Mouse (Mus musculus) forebrain, embryonic 11.5 days (tissue): ENCODE measurements around the gene Mmp24. TPM values are rescaled to one million over a fixed set of nuclear protein-coding genes. Genes with fewer than 3 reads are reported as not detected.

ENCODE experiments used
- ATAC-seq: fragments of 200-750 bp; cut with Nextera tagmentation; replicated peaks from 2 replicates; pipeline ENCODE4 v1.8.0; 2017; ENCODE audit warnings: moderate TSS enrichment; ENCODE audit not compliant: low FRiP score
- DNase-seq: peaks from one replicate; pipeline ENCODE4 v3.0.0-alpha.2; 2017; ENCODE audit warnings: low spot score
- H3K27ac ChIP-seq: fragments of 300-500 bp; sonication (generic); 2 replicates; pipeline ENCODE4 v1.5.1; 2014; ENCODE audit warnings: low read depth, low read length
- H3K27me3 ChIP-seq: fragments of 300-500 bp; sonication (generic); 2 replicates; pipeline ENCODE4 v1.6.1; 2014; ENCODE audit warnings: mild to moderate bottlenecking, low read length, mixed read lengths; ENCODE audit not compliant: control insufficient read depth, insufficient read depth
- H3K36me3 ChIP-seq: fragments of 300-500 bp; sonication (generic); 2 replicates; pipeline ENCODE4 v1.6.1; 2014; ENCODE audit warnings: mild to moderate bottlenecking, low read length, moderate library complexity, mixed read lengths; ENCODE audit not compliant: control insufficient read depth, insufficient read depth
- H3K4me1 ChIP-seq: fragments of 300-500 bp; sonication (generic); replicated peaks from 2 replicates; pipeline ENCODE4 v1.6.1; 2014; ENCODE audit warnings: low read length, mixed read lengths; ENCODE audit not compliant: control insufficient read depth, insufficient read depth
- H3K4me2 ChIP-seq: fragments of 300-500 bp; sonication (generic); 2 replicates; pipeline ENCODE4 v1.6.1; 2014; ENCODE audit warnings: low read depth, mild to moderate bottlenecking, low read length, moderate library complexity, mixed read lengths; ENCODE audit not compliant: severe bottlenecking
- H3K4me3 ChIP-seq: fragments of 300-500 bp; sonication (generic); 2 replicates; pipeline ENCODE4 v1.5.1; 2014; ENCODE audit warnings: low read depth, low read length
- H3K9ac ChIP-seq: fragments of 300-500 bp; sonication (generic); 2 replicates; pipeline ENCODE4 v1.6.1; 2014; ENCODE audit warnings: low read length
- H3K9me3 ChIP-seq: fragments of 300-500 bp; sonication (generic); 2 replicates; pipeline ENCODE4 v1.6.1; 2016; ENCODE audit warnings: low read length, mixed read lengths; ENCODE audit not compliant: control insufficient read depth
- WGBS: fragments of 180-500 bp; shearing (Covaris S2); extraction: QIAGEN DNeasy Blood & Tissue Kit; methylation state at CpG from one replicate; pipeline ENCODE4 v1.1.7; 2014; 5-methylcytosine and 5-hydroxymethylcytosine counted together
- polyA plus RNA-seq: library from polyadenylated mRNA; unstranded; fragments of >200 nt; fragmentation: Nextera tagmentation; extraction: Ambion mirVana; gene quantifications from 2 replicates; pipeline ENCODE4 v1.2.1, GENCODE M21; 2014

Gene Mmp24
- polyA plus RNA-seq, 1 experiment from 2014 or later = 1.0 TPM

GRCm38 (mm10) chr2:155863301-155863867 lies 88.2 kb downstream of the Mmp24 start:
- peak; percentile 83 for ATAC-seq
- no peak overlapping the region for H3K27ac ChIP-seq

More at GRCm38 (mm10) chr2:155863301-155863867, 88.2 kb downstream of the Mmp24 start:
- no peak for DNase-seq
- H3K36me3 ChIP-seq = no peaks in the 10 kb centered on the region
- no peak overlapping the region for H3K4me2 ChIP-seq
- WGBS = 65% methylated on average over 11 of the region's 11 CpGs
- H3K9ac ChIP-seq = no peak overlapping the region
- no peaks in the 10 kb centered on the region for H3K9me3 ChIP-seq
- H3K27me3 ChIP-seq = no peaks in the 10 kb centered on the region
- H3K4me3 ChIP-seq = no peak overlapping the region
- H3K4me1 ChIP-seq = 0 out of 2 replicates have a peak, but pooled peaks cover 2% of the 10 kb centered on the region

Other genes starting within 250 kb of the Mmp24 start
- gene Gss, start 182.5 kb upstream of the Mmp24 start, polyA plus RNA-seq = 18.1 and 22.3 TPM in 2 replicates
- 0.27 and 0.31 TPM in 2 replicates for gene Myh7b, start 164.1 kb upstream of the Mmp24 start, polyA plus RNA-seq
- gene Trpc4ap, start 83.0 kb upstream of the Mmp24 start, polyA plus RNA-seq = 141 and 154 TPM in 2 replicates
- gene Edem2, start 45.9 kb upstream of the Mmp24 start, polyA plus RNA-seq = 31.8 and 33.2 TPM in 2 replicates
- gene Gm17581, start 39.5 kb upstream of the Mmp24 start, polyA plus RNA-seq = not detected in 2 replicates
- gene Procr, start 24.2 kb upstream of the Mmp24 start, polyA plus RNA-seq = 0.96 and 1.1 TPM in 2 replicates
- gene BC029722, start 44.1 kb downstream of the Mmp24 start, polyA plus RNA-seq = 6.9 and 8.0 TPM in 2 replicates
- 164 and 198 TPM in 2 replicates for gene Eif6, start 51.6 kb downstream of the Mmp24 start, polyA plus RNA-seq
- 0.23 and 0.39 TPM in 2 replicates for gene Fam83c, start 59.5 kb downstream of the Mmp24 start, polyA plus RNA-seq
- 70.0 and 78.0 TPM in 2 replicates for gene Uqcc1, start 155.0 kb downstream of the Mmp24 start, polyA plus RNA-seq
- gene Gm15557, start 165.4 kb downstream of the Mmp24 start, polyA plus RNA-seq = not detected in 2 replicates
- gene Gdf5, start 170.0 kb downstream of the Mmp24 start, polyA plus RNA-seq = 1.8 and 2.0 TPM in 2 replicates
- 27.4 and 28.8 TPM in 2 replicates for gene Cep250, start 181.1 kb downstream of the Mmp24 start, polyA plus RNA-seq
- gene 6430550D23Rik, start 232.6 kb downstream of the Mmp24 start, polyA plus RNA-seq = 1.5 and 1.6 TPM in 2 replicates
- gene Ergic3, start 232.7 kb downstream of the Mmp24 start, polyA plus RNA-seq = 169 and 207 TPM in 2 replicates